Mouse (Mus musculus): Measurements from ENCODE around the gene Marf1.

GRCm38 (mm10) chr16:14182360-14182759, 19.2 kb upstream of the Marf1 start:
- no peak for TF ChIP-seq POLR2A (IDR thresholded peaks at IDR 0.05; ENCODE audit: insufficient read length, low read depth)
- no peak for TF ChIP-seq USF1 (IDR thresholded peaks at IDR 0.05; ENCODE audit: low read depth)

Measured in myocyte (in vitro differentiated cells).